Mouse (Mus musculus) lung, postnatal 14 days (tissue): ENCODE data around the gene Ap3b2.
"Not testable (repeated sequence)": the region's sequence is repeated elsewhere in the genome, so short reads cannot be mapped to it uniquely, and the experiment has no call there.

Experiments
- DNase-seq: peaks from one replicate; pipeline ENCODE4 v3.0.0; 2021

Ap3b2 gene

GRCm38 (mm10) chr7:81493331-81494021 is at the start of gene Ap3b2:
Gene Ap3b2, minus strand, starts transcription at chr7:81493925.
- DNase-seq: peak; percentile 53

- DNase-seq: no peak
Observed at GRCm38 (mm10) chr7:81542934-81543333, 49.2 kb upstream of the Ap3b2 start.

DNA sequence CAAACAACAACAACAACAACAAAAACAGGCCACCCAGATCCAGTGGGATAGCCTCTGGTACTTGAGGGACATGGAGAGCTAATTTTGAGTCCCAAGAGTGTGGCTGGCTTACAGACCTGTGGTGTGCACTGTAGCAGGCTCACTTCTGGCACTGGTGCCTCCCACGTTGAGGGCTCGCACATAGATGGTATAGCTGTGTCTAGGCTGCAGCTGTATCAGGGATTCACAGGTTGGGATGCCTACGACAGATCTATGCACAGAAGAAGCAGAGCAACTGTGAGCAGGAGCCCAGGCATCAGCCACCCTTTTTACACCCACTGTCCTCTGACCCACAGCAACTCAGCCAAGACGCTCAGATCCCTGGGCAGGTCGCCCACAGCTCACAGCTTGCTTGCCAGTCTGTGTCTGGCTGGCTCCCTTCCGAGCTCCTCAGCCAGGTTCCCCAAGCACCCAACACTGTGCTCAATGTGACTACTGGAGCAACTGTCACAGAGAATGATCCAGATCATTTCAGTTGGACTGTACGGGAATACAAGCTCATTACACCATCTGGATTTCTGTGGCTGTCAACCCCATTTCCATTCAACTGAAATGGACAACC is 48.3 kb upstream of the Ap3b2 start:
- DNase-seq: peak; percentile 34

DNA sequence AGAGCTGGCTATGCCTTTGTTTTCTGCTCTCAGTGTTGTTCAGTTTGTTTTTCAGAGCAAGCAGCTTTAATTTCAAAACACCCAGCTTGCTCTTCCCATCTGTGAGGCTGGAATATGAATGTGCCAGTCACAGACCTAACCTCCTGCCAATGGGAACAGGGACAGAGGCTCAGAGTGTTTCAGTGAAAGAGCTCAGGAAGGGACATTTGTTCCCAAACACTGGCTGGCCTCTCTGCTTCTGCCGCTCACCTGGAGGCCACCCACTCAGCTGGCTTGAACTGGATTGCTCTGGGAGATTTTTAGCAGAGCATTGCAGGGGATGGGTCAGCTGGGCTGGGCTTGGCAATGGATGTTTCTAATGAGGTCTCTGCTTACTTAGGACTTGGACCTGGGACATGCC is 47.3 kb upstream of the Ap3b2 start:
- no peak for DNase-seq

- DNase-seq: no peak
Observed at GRCm38 (mm10) chr7:81539565-81539964, 45.8 kb upstream of the Ap3b2 start.

GRCm38 (mm10) chr7:81538070-81538675 is 44.4 kb upstream of the Ap3b2 start:
- peak; percentile 13 for DNase-seq

GRCm38 (mm10) chr7:81536478-81536877 is 42.8 kb upstream of the Ap3b2 start:
- no peak for DNase-seq

GRCm38 (mm10) chr7:81531462-81531861 is 37.7 kb upstream of the Ap3b2 start:
- no peak for DNase-seq

- no peak for DNase-seq
Observed at GRCm38 (mm10) chr7:81528918-81529317, 35.2 kb upstream of the Ap3b2 start.

DNA sequence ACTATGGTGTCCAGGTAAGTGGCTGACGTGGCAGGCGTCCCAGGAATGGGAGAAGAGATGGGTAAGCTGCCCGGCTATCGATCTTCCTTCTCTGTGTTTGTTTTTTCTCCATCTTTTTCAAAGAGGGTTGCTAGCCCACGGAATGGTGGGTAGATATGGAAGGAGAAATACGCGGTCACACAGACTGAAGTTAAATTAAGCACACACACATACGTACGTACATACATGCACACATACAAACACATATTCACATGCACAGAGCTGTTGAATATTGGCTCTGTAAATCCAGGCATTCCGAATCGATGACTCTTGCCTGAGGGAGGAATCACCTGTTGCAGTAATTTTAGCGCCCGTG is 29.9 kb upstream of the Ap3b2 start:
- DNase-seq: no peak

DNA sequence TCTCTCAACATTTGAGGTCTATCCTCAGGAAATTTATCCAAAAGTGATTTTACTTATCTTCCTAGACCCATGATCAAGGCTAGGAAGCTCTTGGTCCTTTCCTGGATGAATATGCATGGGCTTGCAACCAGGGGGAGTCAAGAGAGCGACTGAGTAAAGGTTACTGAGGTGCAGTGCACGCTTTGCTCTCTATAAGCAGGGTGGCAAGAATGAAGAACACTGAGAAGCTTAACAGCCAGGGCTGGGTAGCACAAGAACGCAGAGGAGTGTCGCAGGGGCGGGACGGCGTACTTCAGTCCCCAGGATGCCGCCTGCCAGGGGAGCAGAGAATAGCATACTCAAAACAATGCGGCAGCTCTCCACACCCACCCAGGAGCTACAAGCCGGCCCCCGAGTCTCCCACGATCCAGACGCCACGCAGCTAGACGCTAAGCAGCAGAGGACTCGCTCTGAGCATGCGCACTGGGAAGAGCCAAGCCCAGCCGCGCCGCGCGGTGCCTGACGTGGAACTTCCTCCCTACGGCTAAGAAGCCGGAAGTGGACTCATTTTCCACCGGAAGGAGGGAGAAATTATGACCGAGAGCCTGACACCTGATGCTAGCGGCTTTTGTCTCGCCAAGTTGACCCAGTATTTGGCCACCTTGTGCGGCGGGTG is 29.4 kb upstream of the Ap3b2 start:
- DNase-seq: peak; percentile 88

DNA sequence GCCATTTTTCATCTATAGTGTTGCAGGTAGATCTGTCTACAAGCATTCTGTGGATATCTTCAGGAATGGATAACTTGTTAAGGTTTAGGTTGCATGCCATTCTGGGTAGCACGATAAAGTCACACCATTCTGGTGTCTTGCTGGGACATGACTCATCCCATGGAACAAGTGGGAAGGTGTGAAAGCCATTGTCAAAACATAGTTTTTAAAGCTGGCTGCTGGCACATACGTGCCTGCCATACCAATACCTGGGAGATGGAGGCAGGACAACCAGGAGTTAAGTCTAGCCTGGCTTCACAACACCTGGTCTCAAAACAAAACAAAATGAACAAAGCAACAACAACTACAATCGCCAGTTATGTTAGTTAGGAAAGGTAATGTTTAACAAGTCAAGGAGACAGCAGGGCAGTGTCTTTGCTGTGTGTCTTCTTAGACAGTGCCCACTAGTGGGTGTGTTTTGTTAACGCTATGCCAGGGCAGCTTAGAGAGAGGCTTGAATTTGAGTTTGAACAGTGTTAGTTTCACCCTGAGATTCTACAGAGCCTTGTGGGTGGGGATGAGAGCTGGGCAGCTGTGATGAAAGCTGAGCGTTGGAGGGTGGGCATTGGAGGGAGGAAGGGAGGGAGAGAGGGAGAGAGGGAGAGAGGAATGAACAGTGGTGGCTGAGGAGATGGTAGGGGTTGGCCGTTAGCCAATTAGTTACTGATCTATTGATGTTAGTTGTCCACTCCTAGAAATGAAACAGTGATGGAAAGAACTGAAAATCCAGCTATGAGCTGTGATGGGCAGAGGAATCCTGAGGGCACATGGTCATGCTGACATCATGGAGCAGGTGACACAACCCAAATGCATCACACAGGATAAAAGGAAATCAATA is 22.7 kb upstream of the Ap3b2 start:
- DNase-seq: no peak

GRCm38 (mm10) chr7:81514906-81515590 is 21.3 kb upstream of the Ap3b2 start:
- no peak for DNase-seq

GRCm38 (mm10) chr7:81501050-81501449 is 7.3 kb upstream of the Ap3b2 start:
- no peak for DNase-seq

GRCm38 (mm10) chr7:81498181-81498580 is 4.5 kb upstream of the Ap3b2 start, which contains the start of gene BC048679:
Gene BC048679, minus strand, starts transcription at chr7:81498281.
- no peak for DNase-seq

GRCm38 (mm10) chr7:81497171-81497570 is 3.4 kb upstream of the Ap3b2 start:
- DNase-seq: no peak

DNA sequence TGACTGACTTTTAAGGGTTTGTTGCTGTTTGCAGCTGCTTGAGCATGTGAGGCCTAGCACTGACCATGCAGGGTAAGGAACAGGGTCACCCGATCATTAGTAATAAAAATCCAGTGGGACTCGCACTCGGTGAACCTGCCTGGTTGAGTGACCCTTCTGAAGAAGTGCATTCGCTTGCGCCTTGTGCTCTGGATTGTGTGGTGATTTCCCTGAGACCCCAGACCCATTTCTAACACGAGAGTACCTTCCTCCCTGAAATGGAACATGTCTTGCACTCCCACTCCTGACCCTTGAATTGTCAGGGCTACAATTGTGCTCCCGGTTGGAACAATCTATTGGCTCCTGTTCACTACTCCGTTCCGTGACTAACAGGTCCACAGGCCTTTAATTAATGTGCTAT is 1.1 kb downstream of the Ap3b2 start:
- no peak for DNase-seq

DNA sequence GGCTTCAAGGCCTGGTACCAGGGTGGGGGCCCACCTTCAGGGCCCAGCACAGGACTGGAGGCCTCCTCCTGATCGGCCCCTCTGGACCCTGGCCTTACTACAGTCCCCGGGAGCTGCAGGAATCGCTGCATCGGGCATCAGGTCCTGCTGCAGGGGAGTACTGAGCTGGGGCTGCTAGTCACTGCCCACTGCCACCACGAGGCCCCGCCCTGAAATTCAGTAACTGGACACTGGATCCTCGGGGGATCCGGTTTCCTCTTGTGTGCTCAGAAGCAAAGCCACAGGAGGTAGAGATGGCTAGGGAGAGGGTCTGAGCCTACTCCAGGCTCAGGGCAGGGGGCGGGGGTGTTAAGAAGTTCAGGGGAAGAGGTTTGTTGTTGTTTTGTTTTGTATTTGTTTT is 4.1 kb downstream of the Ap3b2 start:
- DNase-seq: no peak

DNA sequence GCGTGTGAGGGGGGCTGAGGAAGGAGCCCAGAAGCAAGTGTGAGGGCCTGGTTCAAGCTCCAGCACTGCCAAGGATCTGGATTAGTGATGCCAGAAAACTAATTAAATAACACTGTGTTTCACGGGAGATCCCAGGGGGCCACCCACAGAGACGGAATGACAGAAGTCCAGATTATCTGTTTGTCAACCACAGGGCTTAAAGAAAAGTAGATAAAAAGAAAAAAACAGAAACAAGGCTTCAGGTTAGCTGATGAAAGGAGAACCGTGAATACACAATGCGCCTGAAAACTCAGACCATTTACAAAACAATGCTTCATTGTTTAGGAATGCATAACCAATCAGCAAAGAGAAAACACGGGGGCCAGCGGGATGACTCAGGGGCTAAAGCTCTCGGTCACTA is 12.9 kb downstream of the Ap3b2 start:
- no peak for DNase-seq

DNA sequence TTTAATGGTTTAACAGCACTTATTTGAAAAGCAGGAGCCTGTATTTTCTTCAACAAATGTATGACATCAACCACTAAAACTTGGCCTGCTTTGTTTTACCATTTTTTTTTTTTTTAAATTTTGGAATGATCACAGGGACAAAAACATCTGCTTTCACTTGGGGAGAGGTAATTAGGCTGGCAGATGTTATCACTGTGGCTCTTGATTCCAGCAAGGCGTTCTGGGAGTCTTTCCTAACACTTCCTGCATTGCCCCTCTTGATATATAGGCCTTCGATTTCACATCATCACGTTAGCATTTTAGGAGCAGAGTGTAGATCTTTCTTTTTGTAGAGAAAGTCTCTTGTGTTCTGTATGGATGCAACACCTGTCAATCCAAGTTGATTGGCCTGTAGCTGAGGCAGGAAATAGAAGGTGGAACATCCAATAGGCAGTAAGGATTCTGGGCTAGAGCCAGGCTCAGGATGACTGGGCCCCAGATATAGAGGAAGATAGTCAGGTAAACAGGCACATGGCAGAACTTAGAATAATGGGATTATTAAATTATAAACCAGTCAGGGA is 14.1 kb downstream of the Ap3b2 start:
- DNase-seq: no peak

DNA sequence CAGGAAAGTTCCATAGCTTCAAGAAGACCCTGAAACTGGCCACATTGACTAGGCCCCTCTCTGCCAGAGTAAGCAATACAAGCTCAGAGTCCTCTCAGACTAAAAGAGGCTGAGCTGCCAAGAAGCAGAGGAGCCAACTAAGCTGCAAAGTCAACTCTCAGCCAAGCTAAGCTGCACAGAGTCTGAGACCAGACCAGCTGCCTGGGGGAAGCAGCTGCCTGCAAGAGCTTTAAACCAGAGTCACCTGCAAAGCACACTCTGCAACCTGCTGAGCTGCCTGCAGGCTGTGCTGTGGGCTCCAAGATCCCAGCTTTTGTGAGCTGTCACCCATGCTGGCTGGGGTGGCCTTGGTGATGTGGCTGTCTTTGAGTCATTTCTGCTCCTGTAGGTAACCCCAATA is 15.5 kb downstream of the Ap3b2 start:
- not testable (repeated sequence) for DNase-seq

DNA sequence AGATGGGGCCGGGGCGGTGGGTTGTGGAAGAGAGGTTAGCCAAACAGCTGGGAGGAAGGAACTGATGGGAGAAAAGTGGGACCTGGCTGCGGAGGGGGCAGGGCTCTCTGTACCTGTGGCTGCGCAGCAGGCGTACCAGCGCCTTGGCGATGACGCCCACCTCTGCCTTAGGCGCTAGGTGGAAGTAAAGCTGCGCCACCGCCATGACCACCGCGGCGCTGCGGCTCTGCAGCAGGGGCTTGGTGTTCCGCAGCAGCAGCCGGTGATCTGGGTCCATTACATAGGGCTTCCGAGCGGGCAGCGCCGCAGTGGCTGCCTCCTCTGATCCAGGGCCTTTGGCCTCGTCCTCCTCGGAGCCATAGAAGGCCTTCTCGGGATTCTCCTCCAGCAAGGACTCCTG is 16.9 kb downstream of the Ap3b2 start:
- DNase-seq: no peak
